Mouse (Mus musculus) gastrocnemius, adult 2 months (tissue): ENCODE results near the gene Cop1. TPM values are rescaled to one million over a fixed set of nuclear protein-coding genes. Genes with fewer than 3 reads are reported as not detected.

Experiments used
- DNase-seq: peaks from one replicate; pipeline ENCODE4 v3.0.0; 2022
- H3K27ac ChIP-seq: fragments of 200-600 bp; 2 replicates; pipeline ENCODE4 v1.8.1; 2022; ENCODE audit warnings: mild to moderate bottlenecking
- H3K4me3 ChIP-seq: fragments of 200-600 bp; 2 replicates; pipeline ENCODE4 v1.8.1; 2022; ENCODE audit warnings: mild to moderate bottlenecking, moderate library complexity
- CTCF ChIP-seq: fragments of 200-600 bp; IDR thresholded peaks from 2 replicates; pipeline ENCODE4 v1.8.1; 2022; ENCODE audit warnings: antibody characterized with exemption, mild to moderate bottlenecking, moderate library complexity
- intact Hi-C: fragments of 180-260 bp; cut with DNase I; formaldehyde crosslinking; loops from one replicate; pipeline ENCODE4 v1.15.1; 2025
- microRNA-seq: library from miRNA; unstranded; fragments of <30 nt; microRNA quantifications from one replicate; pipeline ENCODE4 v1.2.0, GENCODE M21; 2021
- total RNA-seq, 2 experiments: library from RNA; stranded (reverse); gene quantifications; 2 replicates each; pipeline ENCODE4 v1.2.3; 2021

Gene Cop1
- total RNA-seq, 2 experiments from 2014 or later: 160 to 164 TPM

- intact Hi-C loops: no loop called here
- Histone ChIP-seq H3K27ac (peak overlapping the region; percentile 79), H3K4me3 (no peak overlapping the region)
- no peak for TF ChIP-seq CTCF
- peak; percentile 67 for DNase-seq
These were observed 161.1 kb downstream of the Cop1 start for GRCm38 (mm10) chr1:159393070-159393699.

DNA sequence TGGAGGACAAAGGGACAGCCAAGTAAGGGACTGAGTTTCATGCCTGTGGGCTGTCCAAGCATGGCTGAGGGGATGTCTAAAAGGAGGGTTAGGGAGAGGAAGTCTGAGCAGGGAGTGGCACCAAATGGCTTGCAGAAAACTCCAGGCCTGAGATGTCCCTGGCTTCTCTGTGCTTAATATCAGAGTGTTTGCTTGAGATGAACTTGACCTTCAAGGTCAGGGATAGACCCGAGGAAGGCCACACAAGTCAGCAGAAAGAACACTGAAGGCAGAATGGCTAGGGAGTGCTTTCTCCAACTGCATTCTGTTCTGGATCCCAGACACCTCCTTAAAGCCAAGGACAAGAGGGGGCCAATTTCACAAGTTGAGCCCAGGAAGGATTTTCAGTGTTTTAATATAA, 161.8 kb downstream of the Cop1 start:
- no peak for DNase-seq
- Histone ChIP-seq H3K27ac (peak overlapping the region; percentile 79), H3K4me3 (no peak overlapping the region)
- intact Hi-C loops: no loop called here
- TF ChIP-seq CTCF: no peak

- peak; percentile 36 for DNase-seq
- TF ChIP-seq CTCF: peak; percentile 85
- intact Hi-C loops: loop anchor here (5.0 kb wide), 2 partner anchors 171 to 386 kb away; no protein-coding TSS in a partner anchor
- Histone ChIP-seq H3K4me3 (peak overlapping the region; percentile 61), H3K27ac (no peak overlapping the region)
These were observed 164.4 kb downstream of the Cop1 start for GRCm38 (mm10) chr1:159396515-159396914.

Small RNA genes lying within 50 kb of the gene (microRNA-seq; reads per million reads assigned to microRNA genes)
- 94.6 reads per million, percentile 42 among the genes with 10 or more reads in this experiment for gene Mir1843b
